Mouse (Mus musculus): Measurements from ENCODE around the gene Ythdf1. TPM values are rescaled to one million over a fixed set of nuclear protein-coding genes. Genes with fewer than 3 reads are reported as not detected.

Ythdf1 gene
- total and polyA plus RNA-seq, 3 experiments, result 36.8 to 72.2 TPM; not detected in 1

DNA sequence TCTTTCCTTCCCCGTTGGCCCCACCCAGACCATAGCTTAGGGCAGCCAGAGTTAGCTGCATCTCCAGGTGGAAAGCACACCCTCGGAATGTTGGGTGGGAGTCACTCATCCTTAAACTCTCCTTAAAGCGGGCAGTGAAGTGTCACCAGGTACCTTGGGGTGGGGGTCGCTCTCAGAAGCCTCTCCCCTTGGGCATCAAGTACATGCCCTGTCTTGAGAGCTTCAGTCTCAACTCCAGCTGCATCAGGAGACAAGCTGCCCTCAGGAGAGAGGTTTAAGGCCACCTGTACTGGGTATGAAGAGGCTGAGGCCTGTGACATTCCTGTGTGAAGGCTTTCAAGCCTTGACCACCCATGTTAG, 30.8 kb downstream of the Ythdf1 start:
- H3K36me3 ChIP-seq (ENCODE audit: control insufficient read depth in 1 of 2, insufficient read depth in 2 of 2, low read length in 2 of 2), result no peaks in the 10 kb centered on the region
- H3K4me1 ChIP-seq (ENCODE audit: control insufficient read depth in 1 of 2, insufficient read depth in 2 of 2, low read length in 2 of 2), result no peaks in the 10 kb centered on the region
- no peaks in the 10 kb centered on the region for H3K79me2 ChIP-seq (ENCODE audit: control insufficient read depth, insufficient read depth, low read length, poor library complexity)
- no peak overlapping the region for H3K27ac ChIP-seq (ENCODE audit: control insufficient read depth, low read depth, low read length)
- H3K4me3 ChIP-seq (ENCODE audit: control insufficient read depth in 1 of 2, insufficient read depth in 1 of 2, low read depth in 2 of 2, low read length in 2 of 2), result no peak overlapping the region
- H3K9ac ChIP-seq (ENCODE audit: control insufficient read depth, low read depth, low read length, poor library complexity, severe bottlenecking), result no peak overlapping the region
- H3K9me3 ChIP-seq (replicated peaks; ENCODE audit: insufficient read depth, low read length), result no peaks in the 10 kb centered on the region
- no peaks in the 10 kb centered on the region; a peak in 1 of 4 replicates for H3K27me3 ChIP-seq (ENCODE audit: control insufficient read depth in 1 of 2, insufficient read depth in 2 of 2, low read length in 2 of 2)
- no peak for DNase-seq (ENCODE audit: low read depth, low spot score)
- TF ChIP-seq USF2 (IDR thresholded peaks at IDR 0.05; ENCODE audit: borderline replicate concordance in 1 of 2, insufficient read depth in 1 of 2, low read depth in 1 of 2, low read length in 2 of 2) (no peak), MYB (IDR thresholded peaks at IDR 0.05; ENCODE audit: low read depth, low read length) (no peak), SIN3A (IDR thresholded peaks at IDR 0.05; ENCODE audit: low read length) (no peak), KAT2A (conservative IDR thresholded peaks at IDR 0.05; ENCODE audit: low read depth, low read length) (no peak)

DNA sequence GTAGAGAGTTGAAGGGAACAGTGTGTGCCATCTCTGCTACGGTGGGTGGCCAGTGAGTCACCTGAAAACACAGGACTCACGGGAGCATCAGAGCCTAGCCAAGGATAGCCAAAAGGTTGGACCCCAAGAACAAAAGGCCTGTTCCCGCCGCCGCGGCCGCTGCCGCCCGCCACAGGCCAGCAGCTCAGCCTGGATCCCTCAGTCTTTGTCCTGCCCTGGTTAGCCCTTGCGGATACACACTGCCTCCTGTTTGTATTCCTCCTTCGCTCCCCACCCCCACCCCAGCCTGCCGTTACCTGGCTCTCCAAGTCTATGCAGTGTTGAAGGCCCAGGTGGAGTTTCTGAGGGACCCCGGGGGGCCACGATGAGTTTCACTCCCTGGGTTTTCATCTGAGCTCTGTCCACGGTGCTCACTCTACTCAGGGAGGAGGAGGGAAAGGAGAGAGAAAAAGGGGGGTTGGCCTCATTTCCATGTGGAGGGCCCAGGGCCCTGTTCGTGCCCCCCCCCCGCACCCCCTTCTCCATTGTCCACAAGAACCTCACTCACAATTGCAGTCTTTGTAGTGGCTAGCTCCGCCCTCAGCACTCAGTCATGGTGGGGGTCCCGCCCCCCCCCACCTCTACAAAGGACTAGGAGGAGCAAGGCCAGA, 31.4 kb downstream of the Ythdf1 start:
- DNase-seq (ENCODE audit: low read depth, low spot score), result no peak
- peaks cover 0 to 1% of the 10 kb centered on the region in 2 experiments; a peak in 1 of 4 replicates for H3K27me3 ChIP-seq (ENCODE audit: control insufficient read depth in 1 of 2, insufficient read depth in 2 of 2, low read length in 2 of 2)
- H3K4me1 ChIP-seq (ENCODE audit: control insufficient read depth in 1 of 2, insufficient read depth in 2 of 2, low read length in 2 of 2), result no peaks in the 10 kb centered on the region
- no peak overlapping the region for H3K4me3 ChIP-seq (ENCODE audit: control insufficient read depth in 1 of 2, insufficient read depth in 1 of 2, low read depth in 2 of 2, low read length in 2 of 2)
- no peak overlapping the region for H3K27ac ChIP-seq (ENCODE audit: control insufficient read depth, low read depth, low read length)
- H3K79me2 ChIP-seq (ENCODE audit: control insufficient read depth, insufficient read depth, low read length, poor library complexity), result no peaks in the 10 kb centered on the region
- TF ChIP-seq ZKSCAN1 (IDR thresholded peaks at IDR 0.05; ENCODE audit: low read depth, low read length) (no peak), CHD1 (IDR thresholded peaks at IDR 0.05; ENCODE audit: low read depth, low read length) (no peak), USF2 (IDR thresholded peaks at IDR 0.05; ENCODE audit: borderline replicate concordance in 1 of 2, insufficient read depth in 1 of 2, low read depth in 1 of 2, low read length in 2 of 2) (no peak), TCF12 (IDR thresholded peaks at IDR 0.05; ENCODE audit: low read depth, low read length) (no peak), MYC (IDR thresholded peaks at IDR 0.05; ENCODE audit: low read depth, low read length) (no peak), ZMIZ1 (IDR thresholded peaks at IDR 0.05; ENCODE audit: low read depth, low read length) (no peak), RAD21 (IDR thresholded peaks at IDR 0.05; ENCODE audit: low read depth, low read length) (no peak), GABPA (IDR thresholded peaks at IDR 0.05; ENCODE audit: low read depth, low read length) (no peak), MAFK (IDR thresholded peaks at IDR 0.05; ENCODE audit: borderline replicate concordance, low read depth, low read length) (no peak), MXI1 (IDR thresholded peaks at IDR 0.05; ENCODE audit: low read depth, low read length) (no peak), MYB (IDR thresholded peaks at IDR 0.05; ENCODE audit: low read depth, low read length) (no peak)
- H3K9me3 ChIP-seq (replicated peaks; ENCODE audit: insufficient read depth, low read length), result no peaks in the 10 kb centered on the region
- no peaks in the 10 kb centered on the region for H3K36me3 ChIP-seq (ENCODE audit: control insufficient read depth in 1 of 2, insufficient read depth in 2 of 2, low read length in 2 of 2)
- H3K9ac ChIP-seq (ENCODE audit: control insufficient read depth, low read depth, low read length, poor library complexity, severe bottlenecking), result no peak overlapping the region

DNA sequence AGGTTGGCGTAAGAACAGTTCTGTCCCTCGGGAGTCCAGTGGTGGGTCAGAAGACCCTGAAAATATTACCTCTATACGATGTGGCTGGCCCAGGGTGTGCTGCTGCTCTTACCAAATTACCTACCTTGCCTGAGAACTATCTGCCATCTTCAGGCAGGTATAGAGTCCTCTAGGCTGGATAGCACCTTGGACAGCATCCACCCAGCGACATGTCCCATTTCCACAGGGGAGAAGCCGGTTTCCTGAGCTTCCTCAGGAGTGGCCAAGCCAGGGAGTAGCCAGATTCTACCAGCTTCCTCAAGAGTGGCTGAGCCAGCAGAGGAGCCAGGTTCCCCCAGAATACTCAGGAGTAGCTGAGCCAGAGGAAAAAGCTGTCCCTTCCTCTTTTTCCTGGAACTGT, 35.5 kb downstream of the Ythdf1 start:
- TF ChIP-seq ZKSCAN1 (IDR thresholded peaks at IDR 0.05; ENCODE audit: low read depth, low read length) (no peak), RCOR1 (IDR thresholded peaks at IDR 0.05; ENCODE audit: low read depth, low read length) (no peak), CTCF (IDR thresholded peaks at IDR 0.05 in 2 of 3, conservative IDR thresholded peaks at IDR 0.05 in 1 of 3; ENCODE audit: control insufficient read depth in 1 of 3, insufficient read depth in 1 of 3, low read depth in 2 of 3, low read length in 3 of 3, poor library complexity in 1 of 3, severe bottlenecking in 1 of 3) (no peak), NELFE (IDR thresholded peaks at IDR 0.05; ENCODE audit: low read depth, low read length) (no peak), TCF12 (IDR thresholded peaks at IDR 0.05; ENCODE audit: low read depth, low read length) (no peak), E2F4 (IDR thresholded peaks at IDR 0.05; ENCODE audit: borderline replicate concordance, low read depth, low read length) (no peak), JUND (IDR thresholded peaks at IDR 0.05; ENCODE audit: low read depth, low read length) (no peak), MYB (IDR thresholded peaks at IDR 0.05; ENCODE audit: low read depth, low read length) (no peak), ZC3H11A (IDR thresholded peaks at IDR 0.05; ENCODE audit: low read depth, low read length) (no peak), MAZ (IDR thresholded peaks at IDR 0.05; ENCODE audit: low read depth, low read length) (no peak)
- Histone ChIP-seq H3K9me3 (replicated peaks; ENCODE audit: insufficient read depth, low read length) (no peaks in the 10 kb centered on the region), H3K9ac (ENCODE audit: control insufficient read depth, low read depth, low read length, poor library complexity, severe bottlenecking) (no peak overlapping the region), H3K4me3 (ENCODE audit: control insufficient read depth in 1 of 2, insufficient read depth in 1 of 2, low read depth in 2 of 2, low read length in 2 of 2) (no peak overlapping the region), H3K36me3 (ENCODE audit: control insufficient read depth in 1 of 2, insufficient read depth in 2 of 2, low read length in 2 of 2) (no peaks in the 10 kb centered on the region), H3K4me1 (ENCODE audit: control insufficient read depth in 1 of 2, insufficient read depth in 2 of 2, low read length in 2 of 2) (no peaks in the 10 kb centered on the region), H3K27ac (ENCODE audit: control insufficient read depth, low read depth, low read length) (no peak overlapping the region), H3K79me2 (ENCODE audit: control insufficient read depth, insufficient read depth, low read length, poor library complexity) (no peaks in the 10 kb centered on the region), H3K27me3 (ENCODE audit: control insufficient read depth in 1 of 2, insufficient read depth in 2 of 2, low read length in 2 of 2) (peaks cover 0 to 1% of the 10 kb centered on the region in 2 experiments; a peak in 2 of 4 replicates)
- no peak for DNase-seq (ENCODE audit: low read depth, low spot score)
